Comparison of ENCODE assay signal across 14 mouse cellular contexts in genomic region chr12:53587249-53587648, GRCm38 (mm10).
DNase-seq lines count a peak whose midpoint lies in the region; ATAC-seq and TF ChIP-seq lines count a peak whose summit lies in the region.
"Had no signal": no experiment of that assay in that cellular context is flagged by ENCODE, and none has a peak within 500 bp of the region (broad histone marks: within the 10 kb centered on the region; RNA-seq: fewer than 3 reads in every experiment).

No protein-coding gene starts in this region.

- no peak for ATAC-seq in heart, embryonic 14.5 days (ENCODE audit: insufficient number of reproducible peaks, insufficient read depth, low FRiP score, low read depth)
- peak; percentile 47 for ATAC-seq in midbrain, embryonic 13.5 days
- no peak for ATAC-seq in midbrain, embryonic 11.5 days (ENCODE audit: low FRiP score)
- ATAC-seq in hindbrain, postnatal 0 days = no peak
- no peak for ATAC-seq in kidney, embryonic 14.5 days (ENCODE audit: low FRiP score, low TSS enrichment)
- no peak for ATAC-seq in kidney, embryonic 15.5 days (replicated peaks; ENCODE audit: low FRiP score)

- no peak overlapping the region for H3K9ac ChIP-seq in heart, embryonic 14.5 days (ENCODE audit: low read length)
- no peak overlapping the region for H3K9ac ChIP-seq in midbrain, embryonic 13.5 days (replicated peaks)
- H3K9ac ChIP-seq in midbrain, embryonic 11.5 days (ENCODE audit: low read length) = no peak overlapping the region
- H3K9ac ChIP-seq in hindbrain, postnatal 0 days (replicated peaks; ENCODE audit: low read length) = no peak overlapping the region
- H3K9ac ChIP-seq in kidney, embryonic 14.5 days (ENCODE audit: low read depth, low read length) = no peak overlapping the region
- H3K9ac ChIP-seq in kidney, embryonic 15.5 days = no peak overlapping the region
- H3K9ac ChIP-seq: limb, embryonic 12.5 days; liver, embryonic 13.5 days; lung, embryonic 15.5 days had no signal

- H3K36me3 ChIP-seq in heart, embryonic 14.5 days (ENCODE audit: control insufficient read depth, insufficient read depth, low read length) = no peaks in the 10 kb centered on the region
- no peaks in the 10 kb centered on the region for H3K36me3 ChIP-seq in midbrain, embryonic 13.5 days
- no peaks in the 10 kb centered on the region for H3K36me3 ChIP-seq in midbrain, embryonic 11.5 days (ENCODE audit: control insufficient read depth, insufficient read depth, low read length)
- H3K36me3 ChIP-seq in hindbrain, postnatal 0 days (ENCODE audit: insufficient read depth, low read length) = no peaks in the 10 kb centered on the region
- H3K36me3 ChIP-seq in kidney, embryonic 14.5 days (ENCODE audit: control insufficient read depth, insufficient read depth, low read length) = no peaks in the 10 kb centered on the region
- no peaks in the 10 kb centered on the region for H3K36me3 ChIP-seq in kidney, embryonic 15.5 days
- H3K36me3 ChIP-seq: embryonic facial prominence, embryonic 10.5 days; limb, embryonic 12.5 days; liver, embryonic 13.5 days; lung, embryonic 15.5 days had no signal

- 78% methylated on average over 5 of the region's 5 CpGs for WGBS in heart, embryonic 14.5 days
- 61% methylated on average over 5 of the region's 5 CpGs for WGBS in midbrain, embryonic 13.5 days
- WGBS in midbrain, embryonic 11.5 days = 84% methylated on average over 5 of the region's 5 CpGs
- 42% methylated on average over 5 of the region's 5 CpGs for WGBS in hindbrain, postnatal 0 days
- 86% methylated on average over 5 of the region's 5 CpGs for WGBS in kidney, embryonic 14.5 days
- 81% methylated on average over 5 of the region's 5 CpGs for WGBS in kidney, embryonic 15.5 days

- DNase-seq in heart, adult 11 months = no peak
- no peak for DNase-seq in midbrain, embryonic 11.5 days (ENCODE audit: low spot score, missing footprints)
- no peak for DNase-seq in hindbrain, postnatal 0 days (ENCODE audit: low spot score)
- DNase-seq: liver, embryonic 13.5 days had no signal

- no peak for TF ChIP-seq CTCF in hindbrain, postnatal 0 days (IDR thresholded peaks at IDR 0.05; ENCODE audit: low read depth)

- no peaks in the 10 kb centered on the region for H3K9me3 ChIP-seq in heart, embryonic 14.5 days (ENCODE audit: control insufficient read depth, low read length)
- no peaks in the 10 kb centered on the region for H3K9me3 ChIP-seq in midbrain, embryonic 13.5 days
- H3K9me3 ChIP-seq in midbrain, embryonic 11.5 days (ENCODE audit: control insufficient read depth, low read length) = no peaks in the 10 kb centered on the region
- H3K9me3 ChIP-seq in hindbrain, postnatal 0 days (ENCODE audit: low read length) = no peaks in the 10 kb centered on the region
- no peaks in the 10 kb centered on the region for H3K9me3 ChIP-seq in kidney, embryonic 14.5 days (ENCODE audit: control insufficient read depth, low read length)
- H3K9me3 ChIP-seq in kidney, embryonic 15.5 days (replicated peaks) = no peaks in the 10 kb centered on the region
- H3K9me3 ChIP-seq: embryonic facial prominence, embryonic 10.5 days; limb, embryonic 12.5 days; liver, embryonic 13.5 days; lung, embryonic 15.5 days had no signal

- no peak overlapping the region for H3K4me3 ChIP-seq in heart, embryonic 14.5 days (ENCODE audit: control insufficient read depth in 1 of 2, insufficient read depth in 1 of 2, low read depth in 1 of 2, low read length in 2 of 2)
- no peak overlapping the region for H3K4me3 ChIP-seq in midbrain, embryonic 13.5 days (replicated peaks)
- no peak overlapping the region for H3K4me3 ChIP-seq in midbrain, embryonic 11.5 days (ENCODE audit: low read depth, low read length)
- H3K4me3 ChIP-seq in hindbrain, postnatal 0 days (ENCODE audit: low read length) = no peak overlapping the region
- no peak overlapping the region for H3K4me3 ChIP-seq in kidney, embryonic 14.5 days (ENCODE audit: low read length)
- no peak overlapping the region for H3K4me3 ChIP-seq in kidney, embryonic 15.5 days (replicated peaks)
- H3K4me3 ChIP-seq: embryonic facial prominence, embryonic 10.5 days; left cerebral cortex, adult 2 months; limb, embryonic 12.5 days; liver, embryonic 13.5 days; lung, embryonic 15.5 days had no signal

- H3K27me3 ChIP-seq in heart, embryonic 14.5 days (ENCODE audit: control insufficient read depth, insufficient read depth, low read length) = no peaks in the 10 kb centered on the region
- no peaks in the 10 kb centered on the region for H3K27me3 ChIP-seq in midbrain, embryonic 13.5 days
- no peaks in the 10 kb centered on the region for H3K27me3 ChIP-seq in midbrain, embryonic 11.5 days (ENCODE audit: control insufficient read depth, insufficient read depth, low read length)
- no peaks in the 10 kb centered on the region for H3K27me3 ChIP-seq in hindbrain, postnatal 0 days (ENCODE audit: insufficient read depth, low read length)
- H3K27me3 ChIP-seq in kidney, embryonic 14.5 days (ENCODE audit: control insufficient read depth, insufficient read depth, low read length) = no peaks in the 10 kb centered on the region
- no peaks in the 10 kb centered on the region for H3K27me3 ChIP-seq in kidney, embryonic 15.5 days
- H3K27me3 ChIP-seq: limb, embryonic 12.5 days; liver, embryonic 13.5 days; lung, embryonic 15.5 days had no signal

- H3K4me1 ChIP-seq in heart, embryonic 14.5 days (ENCODE audit: control insufficient read depth in 2 of 2, insufficient read depth in 2 of 2, low read length in 2 of 2) = peaks cover 4 to 10% of the 10 kb centered on the region in 2 experiments
- H3K4me1 ChIP-seq in midbrain, embryonic 13.5 days (replicated peaks) = peaks cover 30% of the 10 kb centered on the region
- peaks cover 7% of the 10 kb centered on the region for H3K4me1 ChIP-seq in midbrain, embryonic 11.5 days (ENCODE audit: control insufficient read depth, insufficient read depth, low read length)
- peaks cover 3% of the 10 kb centered on the region; the same call in 1 of the 2 replicates for H3K4me1 ChIP-seq in hindbrain, postnatal 0 days (ENCODE audit: insufficient read depth, low read length)
- peaks cover 4% of the 10 kb centered on the region; the same call in 1 of the 2 replicates for H3K4me1 ChIP-seq in kidney, embryonic 14.5 days (ENCODE audit: control insufficient read depth, insufficient read depth, low read length)
- peaks cover 12% of the 10 kb centered on the region; the same call in 1 of the 2 replicates for H3K4me1 ChIP-seq in kidney, embryonic 15.5 days
- H3K4me1 ChIP-seq: liver, embryonic 13.5 days had no signal

- H3K27ac ChIP-seq in heart, embryonic 14.5 days (replicated peaks in 1 of 2; ENCODE audit: control insufficient read depth in 1 of 2, insufficient read depth in 1 of 2, low read depth in 2 of 2, low read length in 2 of 2) = peak overlapping the region in 1 of 2 experiments; percentile 50; a peak in 2 of 4 replicates
- H3K27ac ChIP-seq in midbrain, embryonic 13.5 days = peak overlapping the region; percentile 77
- H3K27ac ChIP-seq in midbrain, embryonic 11.5 days (ENCODE audit: low read depth, low read length) = no peak overlapping the region
- H3K27ac ChIP-seq in hindbrain, postnatal 0 days = peak overlapping the region; percentile 65
- H3K27ac ChIP-seq in kidney, embryonic 14.5 days (ENCODE audit: low read depth, low read length) = no peak overlapping the region
- no peak overlapping the region for H3K27ac ChIP-seq in kidney, embryonic 15.5 days
- H3K27ac ChIP-seq: embryonic facial prominence, embryonic 10.5 days; left cerebral cortex, adult 2 months; limb, embryonic 12.5 days; liver, embryonic 13.5 days; lung, embryonic 15.5 days; macrophage; stomach, postnatal 0 days had no signal

- H3K4me2 ChIP-seq in heart, embryonic 14.5 days (ENCODE audit: low read length) = peak overlapping the region; percentile 31; the same call in 1 of the 2 replicates
- peak overlapping the region; percentile 19 for H3K4me2 ChIP-seq in midbrain, embryonic 13.5 days (replicated peaks)
- no peak overlapping the region for H3K4me2 ChIP-seq in midbrain, embryonic 11.5 days
- H3K4me2 ChIP-seq in hindbrain, postnatal 0 days (ENCODE audit: low read depth, low read length) = no peak overlapping the region
- no peak overlapping the region for H3K4me2 ChIP-seq in kidney, embryonic 14.5 days (replicated peaks; ENCODE audit: low read depth, low read length)
- no peak overlapping the region for H3K4me2 ChIP-seq in kidney, embryonic 15.5 days
- H3K4me2 ChIP-seq: limb, embryonic 12.5 days; liver, embryonic 13.5 days; lung, embryonic 15.5 days had no signal

Comparison
In these comparisons a context has a peak if more than half of its experiments do, and no peak if none do; other contexts are left out.
1. H3K27ac ChIP-seq: peak in midbrain, embryonic 13.5 days (single experiment) and hindbrain, postnatal 0 days (single experiment); none in midbrain, embryonic 11.5 days (single experiment), kidney, embryonic 14.5 days (single experiment) and kidney, embryonic 15.5 days (single experiment).
2. H3K4me2 ChIP-seq: peak in heart, embryonic 14.5 days (single experiment) and midbrain, embryonic 13.5 days (single experiment); none in midbrain, embryonic 11.5 days (single experiment), hindbrain, postnatal 0 days (single experiment), kidney, embryonic 14.5 days (single experiment) and kidney, embryonic 15.5 days (single experiment).